Mouse (Mus musculus) lung, embryonic 15.5 days (tissue): ENCODE results near the gene Dcun1d1. TPM values are rescaled to one million over a fixed set of nuclear protein-coding genes. Genes with fewer than 3 reads are reported as not detected.

Experiments used
- ATAC-seq: fragments of 200-750 bp; cut with Nextera tagmentation; 2 replicates; pipeline ENCODE4 v1.8.0; 2017; ENCODE audit warnings: moderate number of reproducible peaks, borderline replicate concordance; ENCODE audit not compliant: low FRiP score, low TSS enrichment; ENCODE audit errors: extremely low read depth
- H3K27ac ChIP-seq: fragments of 300-500 bp; sonication (generic); 2 replicates; pipeline ENCODE4 v1.5.1; 2015; ENCODE audit warnings: moderate library complexity, mild to moderate bottlenecking, inconsistent platforms
- H3K27me3 ChIP-seq: fragments of 300-500 bp; sonication (generic); 2 replicates; pipeline ENCODE4 v1.6.1; 2015; ENCODE audit warnings: inconsistent platforms
- H3K36me3 ChIP-seq: fragments of 300-500 bp; sonication (generic); 2 replicates; pipeline ENCODE4 v1.6.1; 2015; ENCODE audit warnings: inconsistent platforms
- H3K4me1 ChIP-seq: fragments of 300-500 bp; sonication (generic); 2 replicates; pipeline ENCODE4 v1.6.1; 2015; ENCODE audit warnings: inconsistent platforms
- H3K4me2 ChIP-seq: fragments of 300-500 bp; sonication (generic); 2 replicates; pipeline ENCODE4 v1.6.1; 2015; ENCODE audit warnings: inconsistent platforms, mild to moderate bottlenecking, moderate library complexity
- H3K4me3 ChIP-seq: fragments of 300-500 bp; sonication (generic); 2 replicates; pipeline ENCODE4 v1.5.1; 2015; ENCODE audit warnings: mild to moderate bottlenecking, inconsistent platforms
- H3K9ac ChIP-seq: fragments of 300-500 bp; sonication (generic); 2 replicates; pipeline ENCODE4 v1.6.1; 2015; ENCODE audit warnings: inconsistent platforms
- H3K9me3 ChIP-seq: fragments of 300-500 bp; sonication (generic); 2 replicates; pipeline ENCODE4 v1.6.1; 2016; ENCODE audit warnings: inconsistent platforms
- WGBS: fragments of 180-500 bp; shearing (Covaris S2); methylation state at CpG from one replicate; pipeline ENCODE4 v1.1.7; 2015; 5-methylcytosine and 5-hydroxymethylcytosine counted together
- polyA plus RNA-seq: library from polyadenylated mRNA; unstranded; fragments of >200 nt; fragmentation: Nextera tagmentation; extraction: Ambion mirVana; gene quantifications from 2 replicates; pipeline ENCODE4 v1.2.1, GENCODE M21; 2015

Gene Dcun1d1
- polyA plus RNA-seq, 1 experiment from 2014 or later: 103 TPM

DNA sequence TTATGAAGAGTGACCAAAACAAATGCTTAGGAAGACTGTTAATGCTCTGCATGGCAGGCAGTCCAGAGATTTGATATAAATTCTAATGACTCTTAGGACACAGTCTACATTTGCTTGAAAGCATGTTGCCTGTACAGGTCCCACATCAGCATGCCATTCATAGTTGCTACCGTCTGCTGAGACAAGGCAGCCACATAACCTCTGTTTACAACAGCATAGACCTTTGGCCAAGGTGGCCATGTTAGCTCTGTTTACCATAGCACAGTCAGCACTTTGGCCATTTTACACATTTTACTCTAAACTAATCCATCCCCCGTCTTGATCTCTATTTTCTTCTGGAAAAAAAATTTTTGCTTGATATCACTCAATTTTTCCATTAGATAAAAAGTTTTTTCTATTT lies 47.7 kb downstream of the Dcun1d1 start:
- WGBS: 93% methylated on average over 2 of the region's 2 CpGs
- no peak for ATAC-seq

DNA sequence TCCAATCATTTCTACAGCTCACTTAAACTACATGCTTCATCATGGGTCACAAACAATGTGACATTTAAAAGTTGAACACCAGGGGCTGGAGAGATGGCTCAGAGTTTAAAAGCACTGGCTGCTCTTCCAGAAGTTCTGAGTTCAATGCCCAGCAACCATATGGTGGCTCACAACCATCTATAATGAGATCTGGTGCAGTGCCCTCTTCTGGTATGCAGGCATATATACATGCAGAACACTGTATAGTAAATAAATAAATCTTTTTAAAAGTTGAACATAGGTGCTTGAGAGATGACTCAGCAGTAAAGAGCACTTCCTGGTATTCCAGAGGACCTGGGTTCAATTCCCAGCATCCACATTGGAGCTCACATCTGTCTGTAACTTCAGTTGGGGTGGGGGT lies 54.0 kb downstream of the Dcun1d1 start:
- no peaks in the 10 kb centered on the region for H3K27me3 ChIP-seq
- ATAC-seq: no peak
- H3K9ac ChIP-seq: no peak overlapping the region
- no peaks in the 10 kb centered on the region for H3K9me3 ChIP-seq
- H3K4me2 ChIP-seq: no peak overlapping the region
- H3K4me3 ChIP-seq: no peak overlapping the region
- no peaks in the 10 kb centered on the region for H3K36me3 ChIP-seq
- no peak overlapping the region for H3K27ac ChIP-seq
- no peaks in the 10 kb centered on the region for H3K4me1 ChIP-seq

More for the DNA sequence above, 47.7 kb downstream of the Dcun1d1 start:
- H3K27ac ChIP-seq: no peak overlapping the region
- H3K4me2 ChIP-seq: no peak overlapping the region
- H3K27me3 ChIP-seq: no peaks in the 10 kb centered on the region
- H3K9ac ChIP-seq: no peak overlapping the region
- H3K9me3 ChIP-seq: no peaks in the 10 kb centered on the region
- H3K4me1 ChIP-seq: no peaks in the 10 kb centered on the region
- H3K4me3 ChIP-seq: no peak overlapping the region
- H3K36me3 ChIP-seq: peaks cover 6% of the 10 kb centered on the region

DNA sequence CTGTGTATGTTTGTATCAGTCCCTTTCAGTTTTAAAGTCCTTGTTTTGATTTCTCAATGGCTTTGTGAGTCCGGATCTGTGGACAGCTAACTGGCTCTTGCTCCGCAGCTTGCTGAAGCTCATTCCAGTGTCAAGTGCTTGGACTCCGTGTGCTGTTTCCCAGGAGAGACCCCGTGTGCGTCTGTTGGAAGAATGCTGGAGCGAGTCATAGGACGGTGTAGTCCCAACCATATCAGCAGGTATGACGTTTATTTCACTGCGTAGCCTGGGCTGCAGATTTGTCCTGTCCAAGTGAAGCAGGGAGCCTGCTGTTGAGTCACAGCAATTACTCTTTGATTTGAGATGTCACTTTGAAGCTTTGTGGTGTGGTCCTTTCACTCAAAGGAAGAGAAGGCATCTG lies 87.9 kb downstream of the Dcun1d1 start:
- Histone ChIP-seq H3K4me3 (no peak overlapping the region), H3K36me3 (no peaks in the 10 kb centered on the region), H3K9me3 (no peaks in the 10 kb centered on the region), H3K9ac (no peak overlapping the region), H3K27me3 (no peaks in the 10 kb centered on the region), H3K27ac (no peak overlapping the region), H3K4me2 (no peak overlapping the region), H3K4me1 (no peaks in the 10 kb centered on the region)
- 89% methylated on average over 9 of the region's 9 CpGs for WGBS
- ATAC-seq: no peak

Other genes starting within 250 kb of the Dcun1d1 start
- gene Atp11b, start 183.3 kb downstream of the Dcun1d1 start, polyA plus RNA-seq: 33.2 and 33.6 TPM in 2 replicates
- gene Mccc1, start 63.2 kb upstream of the Dcun1d1 start, polyA plus RNA-seq: 33.8 and 36.7 TPM in 2 replicates
- gene Ccdc144b, start 116.1 kb upstream of the Dcun1d1 start, polyA plus RNA-seq: not detected in 2 replicates
- 77.9 and 89.9 TPM in 2 replicates for gene Acad9, start 128.5 kb upstream of the Dcun1d1 start, polyA plus RNA-seq
- 7.3 and 7.9 TPM in 2 replicates for gene D3Ertd254e, start 213.6 kb upstream of the Dcun1d1 start, polyA plus RNA-seq